Mouse (Mus musculus): ENCODE results near the gene Snx1. TPM values are rescaled to one million over a fixed set of nuclear protein-coding genes. Genes with fewer than 3 reads are reported as not detected.

Snx1 gene
- total and polyA plus RNA-seq, 3 experiments: 86.4 to 186 (median 110) TPM

DNA sequence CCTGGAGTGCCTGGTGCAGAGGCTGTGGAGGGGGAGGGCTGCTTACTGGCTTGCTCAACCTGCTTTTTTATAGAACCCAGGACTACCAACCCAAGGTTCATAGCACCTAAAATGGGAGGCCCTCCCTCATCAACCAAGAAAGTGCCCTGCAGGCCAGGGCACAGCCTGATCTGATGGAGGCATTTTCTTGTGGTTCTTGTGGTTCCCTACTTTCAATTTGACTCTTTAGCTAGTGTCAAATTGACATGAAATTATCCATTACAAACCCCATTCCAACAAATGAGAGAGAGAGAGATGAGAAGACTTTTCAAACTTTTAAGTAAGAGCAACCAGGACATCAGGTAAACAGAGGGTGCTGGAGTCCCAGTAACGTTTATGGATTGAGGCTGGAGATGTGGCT lies 15.9 kb upstream of the Snx1 start:
- Histone ChIP-seq H3K27me3 (replicated peaks) (no peaks in the 10 kb centered on the region), H3K36me3 (replicated peaks in 1 of 2; ENCODE audit: control insufficient read depth in 1 of 2, insufficient read depth in 1 of 2, low read length in 1 of 2) (peaks cover 29 to 34% of the 10 kb centered on the region in 2 experiments), H3K4me1 (ENCODE audit: control insufficient read depth in 1 of 2, insufficient read depth in 2 of 2) (peaks cover 6 to 35% of the 10 kb centered on the region in 2 experiments), H3K4me3 (replicated peaks in 1 of 3; ENCODE audit: low read depth in 2 of 3, low read length in 2 of 3, poor library complexity in 1 of 3) (no peak overlapping the region), H3K9me3 (replicated peaks; ENCODE audit: low read length) (peaks cover 3% of the 10 kb centered on the region), H3K9ac (ENCODE audit: insufficient read depth, low read depth) (no peak overlapping the region), H3K27ac (ENCODE audit: insufficient read depth, low read depth) (peak overlapping the region; percentile 72), H3K4me2 (ENCODE audit: insufficient read depth, low read depth, poor library complexity, severe bottlenecking) (no peak overlapping the region; the same call in 1 of the 2 replicates), H3K79me2 (replicated peaks; ENCODE audit: control insufficient read depth, extremely low read depth, insufficient read depth, poor library complexity, severe bottlenecking) (no peaks in the 10 kb centered on the region; the same call in 1 of the 2 replicates)
- DNase-seq (ENCODE audit: extremely low read depth): peak; percentile 77
- dilution Hi-C loops (cut with MboI; ENCODE audit: extremely low pct_ligation_motif_present, extremely low pct_unique_long_range_greater_than_20kb, low sequenced_read_pairs) (no loop called here), in situ Hi-C loops (cut with MboI; ENCODE audit: low pct_ligation_motif_present, low pct_unique_long_range_greater_than_20kb, low sequenced_read_pairs) (loop anchor here (10.0 to 25.0 kb wide), 3 partner anchors 370 to 645 kb away; partner anchors contain the start of genes Aph1b, Car12, Fbxl22 and Gm10647)
- TF ChIP-seq MEF2A (IDR thresholded peaks at IDR 0.05; ENCODE audit: borderline replicate concordance, low read depth, low read length) (peak; percentile 83), TCF12 (IDR thresholded peaks at IDR 0.05; ENCODE audit: low read depth, low read length) (no peak), E2F4 (IDR thresholded peaks at IDR 0.05; ENCODE audit: insufficient replicate concordance, low read depth, low read length) (no peak), MAFK (IDR thresholded peaks at IDR 0.05; ENCODE audit: insufficient replicate concordance, low read length) (no peak), RCOR1 (conservative IDR thresholded peaks at IDR 0.05; ENCODE audit: low read depth, low read length) (peak; percentile 77; the same call in 1 of the 2 replicates), JUND (conservative IDR thresholded peaks at IDR 0.05; ENCODE audit: low read depth, low read length) (peak; percentile 91), GABPA (IDR thresholded peaks at IDR 0.05; ENCODE audit: insufficient replicate concordance, low read depth, low read length) (no peak), CHD1 (IDR thresholded peaks at IDR 0.05; ENCODE audit: low read depth, low read length) (no peak), SMC3 (IDR thresholded peaks at IDR 0.05; ENCODE audit: low read depth, low read length) (no peak), MYC (IDR thresholded peaks at IDR 0.05; ENCODE audit: low read depth, low read length) (no peak), JUN (IDR thresholded peaks at IDR 0.05; ENCODE audit: insufficient read depth, low read depth, low read length) (peak; percentile 57), ETS1 (conservative IDR thresholded peaks at IDR 0.05; ENCODE audit: low read depth, low read length) (peak; percentile 52; the same call in 1 of the 2 replicates), CHD2 (IDR thresholded peaks at IDR 0.05; ENCODE audit: low read length) (no peak; the same call in 1 of the 2 replicates), ZNF384 (IDR thresholded peaks at IDR 0.05; ENCODE audit: low read depth, low read length) (no peak), EP300 (IDR thresholded peaks at IDR 0.05; ENCODE audit: low read length) (peak; percentile 93), PAX5 (IDR thresholded peaks at IDR 0.05; ENCODE audit: low read length) (no peak), RAD21 (IDR thresholded peaks at IDR 0.05; ENCODE audit: low read depth, low read length) (no peak), SIN3A (IDR thresholded peaks at IDR 0.05; ENCODE audit: low read length) (no peak), ZKSCAN1 (IDR thresholded peaks at IDR 0.05; ENCODE audit: borderline replicate concordance, low read depth, low read length) (no peak), MXI1 (IDR thresholded peaks at IDR 0.05; ENCODE audit: low read depth, low read length) (no peak), MAZ (IDR thresholded peaks at IDR 0.05; ENCODE audit: low read depth, low read length) (no peak), IRF4 (IDR thresholded peaks at IDR 0.05; ENCODE audit: low read depth, low read length) (peak; percentile 99), NELFE (IDR thresholded peaks at IDR 0.05; ENCODE audit: low read depth, low read length) (no peak), KAT2A (IDR thresholded peaks at IDR 0.05; ENCODE audit: insufficient replicate concordance, low read length) (no peak), UBTF (IDR thresholded peaks at IDR 0.05; ENCODE audit: low read depth, low read length) (no peak)

Data from CH12.LX (cell line).